In the genomic region with DNA sequence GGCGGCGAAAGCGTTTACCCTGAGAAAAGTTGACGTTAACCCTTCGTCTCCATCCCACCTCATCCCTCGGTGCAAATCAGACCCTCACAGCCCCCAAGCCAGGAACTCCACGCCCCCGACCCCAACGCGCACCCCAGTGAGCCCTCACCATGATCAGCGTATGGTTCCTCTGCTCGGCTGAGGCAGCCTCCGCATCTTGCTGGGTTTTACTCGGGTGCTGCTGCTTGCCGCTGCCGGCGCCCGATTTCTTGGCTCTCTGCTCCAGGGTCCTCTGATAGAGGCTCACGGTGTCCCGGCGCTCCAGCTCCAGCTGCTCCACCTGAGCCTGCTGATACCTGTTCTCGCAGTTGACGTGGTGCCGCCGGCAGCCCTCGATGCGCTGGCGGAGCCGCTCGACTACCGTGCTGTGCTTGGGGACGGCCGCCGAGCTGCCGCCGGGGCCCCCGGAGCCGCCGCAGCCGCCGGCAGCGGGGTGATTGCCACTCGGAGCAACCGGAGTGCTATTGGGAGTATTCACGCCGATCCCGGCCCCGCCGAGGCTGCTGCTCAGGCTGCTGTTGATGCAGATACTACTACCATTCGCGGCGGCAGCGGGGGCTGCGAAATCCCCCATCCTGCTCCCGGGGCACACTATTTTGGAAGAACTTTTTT, we compare ENCODE assay signal across 8 mouse cellular contexts. TPM values are rescaled to one million over a fixed set of nuclear protein-coding genes. Genes with fewer than 3 reads are reported as not detected.
DNase-seq lines count a peak whose midpoint lies in the region; ATAC-seq lines count a peak whose summit lies in the region.

No protein-coding gene starts in this region.

- no peaks in the 10 kb centered on the region for H3K36me3 ChIP-seq in hindbrain, embryonic 16.5 days (ENCODE audit: control insufficient read depth, insufficient read depth, low read length)

- H3K4me1 ChIP-seq in hindbrain, embryonic 16.5 days (ENCODE audit: control insufficient read depth, insufficient read depth, low read depth, low read length): peaks cover 9% of the 10 kb centered on the region

- H3K4me3 ChIP-seq in hindbrain, embryonic 16.5 days (ENCODE audit: low read length): peak overlapping the region; percentile 75

- WGBS in hindbrain, embryonic 16.5 days: under 1% methylated on average over 54 of the region's 55 CpGs

- no peak for ATAC-seq in hindbrain, embryonic 16.5 days

- H3K9me3 ChIP-seq in hindbrain, embryonic 16.5 days (ENCODE audit: control insufficient read depth, low read length): no peaks in the 10 kb centered on the region

- no peaks in the 10 kb centered on the region for H3K27me3 ChIP-seq in hindbrain, embryonic 16.5 days (replicated peaks; ENCODE audit: control insufficient read depth, insufficient read depth, low read length)

- H3K4me2 ChIP-seq in hindbrain, embryonic 16.5 days (ENCODE audit: low read length): peak overlapping the region; percentile 85

- H3K27ac ChIP-seq in hindbrain, embryonic 16.5 days (ENCODE audit: low read depth, low read length): peak overlapping the region; percentile 97

- peak; percentile 58 for DNase-seq in ZHBTc4 (ENCODE audit: low read depth, low spot score)
- peak; percentile 71 for DNase-seq in cerebellum, adult 9-11 months
- DNase-seq in gastrocnemius, adult 18-20 months (ENCODE audit: low spot score): peak; percentile 39
- DNase-seq in left cerebral cortex, adult 18-20 months (ENCODE audit: low spot score in 2 of 2): peak; percentile 41 to 65
- DNase-seq in lung, postnatal 36 days: peak; percentile 62
- peak; percentile 60 for DNase-seq in right cerebral cortex, postnatal 14 days
- peak; percentile 39 to 62 for DNase-seq in urinary bladder, postnatal 4 days (ENCODE audit: low spot score in 2 of 2)

- peak overlapping the region; percentile 70 for H3K9ac ChIP-seq in hindbrain, embryonic 16.5 days (ENCODE audit: low read depth, low read length)

RNA-seq across cellular contexts. Expression of a gene that starts 1.2 kb away (rescaled TPM):
- total RNA-seq in gastrocnemius, adult 18-20 months (2021): 1 to 10 TPM; 2.3 to 2.6 TPM
- 5.2 and 6.2 TPM in 2 replicates for polyA plus RNA-seq in hindbrain, embryonic 16.5 days (2015; fragmentation: Nextera tagmentation; extraction: Ambion mirVana)
- total RNA-seq in left cerebral cortex, adult 18-20 months (2021): 1 to 10 TPM; 7.0 to 9.0 TPM
